Mouse (Mus musculus) c-Kit-positive CD71-negative TER-119-negative erythroid progenitor cells, embryonic 14.5 days (primary cell): Measurements from ENCODE around the gene Afap1l2.

Source experiments
- DNase-seq: peaks from one replicate; pipeline ENCODE4 v3.0.0-alpha.2; 2013; ENCODE audit warnings: low read depth

Afap1l2 gene

GRCm38 (mm10) chr19:56877364-56877763 lies 130.7 kb downstream of the Afap1l2 start:
- no peak for DNase-seq

DNA sequence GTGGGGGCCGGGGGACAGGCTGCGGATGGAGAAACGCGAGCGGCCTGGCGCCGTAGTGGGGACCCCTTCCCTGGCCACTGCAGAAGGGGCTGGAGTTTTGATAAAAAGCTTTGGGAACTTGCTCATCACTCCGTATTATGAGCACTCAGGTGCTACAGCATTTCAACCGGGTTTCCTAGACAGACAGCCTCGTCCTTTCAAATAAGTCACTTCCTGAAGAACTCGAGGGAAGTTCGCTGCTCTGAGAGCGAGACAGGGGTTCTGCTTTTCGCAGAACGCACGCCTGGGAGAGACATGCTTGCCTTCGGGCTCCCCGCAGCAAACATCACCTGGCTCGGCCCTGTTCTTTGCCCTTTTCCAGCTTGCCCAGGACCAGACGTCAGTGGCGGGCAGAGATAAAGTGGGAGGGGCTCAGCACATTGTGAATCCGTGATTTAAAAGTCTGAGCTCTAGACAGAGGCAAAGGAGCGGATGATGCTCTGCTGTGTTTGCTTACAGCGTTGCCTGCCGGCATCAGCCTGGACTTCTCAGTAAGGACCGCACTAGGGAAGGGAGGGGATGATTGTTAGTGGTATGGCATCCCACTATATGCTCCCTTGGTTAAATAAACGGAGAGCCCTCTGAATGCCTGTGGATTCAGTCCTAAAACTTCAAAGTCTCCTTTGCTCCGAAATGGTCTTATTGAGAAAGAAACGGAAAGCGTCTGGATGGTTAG lies 133.3 kb downstream of the Afap1l2 start:
- DNase-seq, result no peak

GRCm38 (mm10) chr19:56873816-56874600 lies 134.0 kb downstream of the Afap1l2 start, which contains the start of gene Vwa2:
TSS of gene Vwa2 (plus strand) at chr19:56874249.
- no peak for DNase-seq

- DNase-seq, result no peak
Observed at GRCm38 (mm10) chr19:56867701-56868100, 140.3 kb downstream of the Afap1l2 start.
